Mouse (Mus musculus): ENCODE data around the gene Lrrc4b.

- TF ChIP-seq CTCF (IDR thresholded peaks at IDR 0.05; ENCODE audit: borderline replicate concordance, control insufficient read depth, extremely low read depth, insufficient read depth, low read length, poor library complexity) (no peak), POLR2A (IDR thresholded peaks at IDR 0.05; ENCODE audit: control insufficient read depth, extremely low read depth, insufficient read depth, low read length, poor library complexity) (no peak)
Observed at GRCm38 (mm10) chr7:44460067-44460466, 31.2 kb downstream of the Lrrc4b start.
